Mouse (Mus musculus): ENCODE measurements around the gene Pold3.

The Pold3 gene

GRCm38 (mm10) chr7:100121376-100121789, at the start of gene Pold3:
TSS of gene Pold3 (minus strand) at chr7:100121565.
- DNase-seq = peak; percentile 97

DNA sequence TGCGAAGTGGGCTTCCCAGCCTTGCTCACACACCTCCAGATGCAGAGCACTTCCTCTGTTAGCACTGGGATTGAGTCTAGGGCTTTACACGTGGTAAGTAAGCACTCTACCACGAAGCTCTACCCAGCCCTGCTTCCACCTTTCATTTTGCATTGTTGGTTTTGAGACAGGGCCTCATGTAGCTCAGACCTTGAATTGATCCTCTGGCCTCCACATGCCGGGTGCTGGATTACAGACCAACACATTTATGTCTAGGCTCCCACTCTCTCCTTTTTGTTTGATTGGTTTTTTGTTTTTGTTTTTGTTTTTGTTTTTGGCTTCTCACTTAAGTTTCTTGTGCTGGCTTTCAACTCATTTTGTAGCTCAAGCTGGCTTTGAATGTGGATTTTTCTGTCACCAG, 49.4 kb upstream of the Pold3 start:
- no peak for DNase-seq

- peak; percentile 14 for DNase-seq
Observed at GRCm38 (mm10) chr7:100168654-100169053, 47.3 kb upstream of the Pold3 start.

- DNase-seq = no peak
Observed at GRCm38 (mm10) chr7:100163506-100163905, 42.1 kb upstream of the Pold3 start.

- DNase-seq = no peak
Observed at GRCm38 (mm10) chr7:100160006-100160405, 38.6 kb upstream of the Pold3 start.

DNA sequence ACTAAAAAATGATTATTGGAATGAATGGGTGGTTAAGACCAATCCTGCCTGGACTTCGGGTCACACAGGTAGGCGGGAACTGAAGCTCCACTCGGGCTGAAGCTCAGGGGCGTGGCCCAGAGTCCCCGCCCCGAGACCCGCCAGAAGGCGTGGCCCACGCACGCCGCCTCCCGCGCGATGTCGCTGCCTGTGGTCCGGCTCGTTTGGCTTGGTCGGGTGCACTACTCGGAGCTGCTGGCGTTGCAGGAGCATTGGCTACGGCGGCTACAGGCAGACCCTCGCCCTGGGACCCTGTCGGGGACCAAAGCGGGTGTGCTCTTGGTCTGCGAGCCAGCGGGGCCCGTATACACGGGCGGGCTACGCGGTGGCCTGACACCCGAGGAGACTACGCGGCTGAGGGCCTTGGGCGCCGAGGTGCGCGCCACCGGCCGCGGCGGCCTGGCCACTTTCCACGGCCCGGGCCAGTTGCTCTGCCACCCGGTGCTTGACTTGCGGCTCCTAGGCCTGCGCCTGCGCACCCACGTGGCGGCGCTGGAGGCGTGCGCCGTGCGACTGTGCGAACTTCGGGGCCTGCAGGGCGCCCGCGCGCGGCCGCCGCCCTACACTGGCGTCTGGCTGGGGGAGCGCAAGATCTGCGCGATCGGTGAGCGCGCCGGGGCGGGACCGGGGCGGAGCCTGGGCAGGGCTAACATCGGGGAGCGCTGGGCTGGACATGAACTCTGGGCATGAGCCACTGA, 37.9 kb upstream of the Pold3 start, which contains the start of gene Lipt2:
TSS of gene Lipt2 (plus strand) at position 173 of the 737 bp plus-strand sequence.
- peak; percentile 95 for DNase-seq

GRCm38 (mm10) chr7:100157669-100158068, 36.3 kb upstream of the Pold3 start:
- no peak for DNase-seq

- DNase-seq = no peak
Observed at GRCm38 (mm10) chr7:100150626-100151025, 29.3 kb upstream of the Pold3 start.

GRCm38 (mm10) chr7:100150086-100150485, 28.7 kb upstream of the Pold3 start:
- DNase-seq = peak; percentile 14

DNA sequence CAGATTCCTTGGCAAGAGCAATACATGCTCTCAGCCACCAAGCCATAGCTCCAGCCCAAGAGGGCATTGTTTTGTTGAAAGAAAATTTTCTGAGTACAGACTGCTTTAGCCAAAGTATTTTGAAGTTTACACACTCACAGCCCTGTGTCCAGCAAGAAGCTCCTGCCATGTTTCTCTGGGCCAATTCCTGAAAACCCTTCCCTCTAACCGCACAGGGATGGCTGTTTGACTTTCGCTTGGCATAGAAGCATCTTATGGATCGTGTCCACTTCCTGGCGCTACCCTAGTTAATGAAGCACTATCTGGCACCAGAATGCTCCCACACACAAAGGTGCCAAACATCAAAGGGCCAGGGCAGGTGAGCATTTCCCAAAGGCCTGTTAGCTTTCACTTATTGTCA, 27.2 kb upstream of the Pold3 start:
- no peak for DNase-seq

GRCm38 (mm10) chr7:100140591-100140990, 19.2 kb upstream of the Pold3 start:
- no peak for DNase-seq

- DNase-seq = no peak
Observed at GRCm38 (mm10) chr7:100138075-100138474, 16.7 kb upstream of the Pold3 start.

- peak; percentile 62 for DNase-seq
Observed at GRCm38 (mm10) chr7:100137038-100137437, 15.7 kb upstream of the Pold3 start.

DNA sequence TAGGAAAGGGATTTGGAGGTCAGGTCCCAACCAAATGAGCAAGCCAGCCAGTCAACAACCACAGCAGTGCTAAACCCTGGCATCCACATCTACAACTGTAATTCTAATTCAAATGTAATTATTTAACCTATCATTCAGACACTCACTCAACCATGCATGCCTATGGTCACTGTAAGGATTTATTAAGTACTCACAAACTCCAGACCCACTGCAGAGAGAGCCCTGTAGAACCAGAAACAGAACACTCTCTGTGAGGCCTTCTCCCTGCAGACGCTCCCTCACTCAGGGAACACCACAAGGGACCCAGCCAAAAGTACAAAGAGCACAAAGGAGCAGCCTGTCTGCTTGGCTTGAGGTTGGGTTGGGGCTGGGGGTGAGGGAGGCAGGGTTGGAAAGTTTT, 11.0 kb upstream of the Pold3 start:
- DNase-seq = no peak

DNA sequence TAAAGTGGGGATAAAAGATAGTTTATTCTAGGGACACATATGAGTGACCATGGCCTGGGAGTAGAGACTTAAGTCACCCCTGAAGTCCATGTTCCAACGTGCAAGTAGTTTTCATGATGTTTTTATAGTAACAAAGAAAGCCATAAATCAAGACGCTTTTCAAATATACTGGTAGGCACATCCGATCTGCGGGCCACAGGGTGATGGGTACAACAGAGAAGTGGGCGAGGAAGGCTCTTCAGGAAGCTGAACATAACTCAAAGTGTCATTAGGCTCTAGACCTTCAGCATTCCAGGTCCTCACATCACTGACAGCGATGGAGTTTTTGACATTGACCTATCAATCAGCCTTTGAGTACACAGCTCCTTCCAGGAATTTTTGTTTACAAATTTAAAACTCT, 9.2 kb upstream of the Pold3 start:
- no peak for DNase-seq

DNA sequence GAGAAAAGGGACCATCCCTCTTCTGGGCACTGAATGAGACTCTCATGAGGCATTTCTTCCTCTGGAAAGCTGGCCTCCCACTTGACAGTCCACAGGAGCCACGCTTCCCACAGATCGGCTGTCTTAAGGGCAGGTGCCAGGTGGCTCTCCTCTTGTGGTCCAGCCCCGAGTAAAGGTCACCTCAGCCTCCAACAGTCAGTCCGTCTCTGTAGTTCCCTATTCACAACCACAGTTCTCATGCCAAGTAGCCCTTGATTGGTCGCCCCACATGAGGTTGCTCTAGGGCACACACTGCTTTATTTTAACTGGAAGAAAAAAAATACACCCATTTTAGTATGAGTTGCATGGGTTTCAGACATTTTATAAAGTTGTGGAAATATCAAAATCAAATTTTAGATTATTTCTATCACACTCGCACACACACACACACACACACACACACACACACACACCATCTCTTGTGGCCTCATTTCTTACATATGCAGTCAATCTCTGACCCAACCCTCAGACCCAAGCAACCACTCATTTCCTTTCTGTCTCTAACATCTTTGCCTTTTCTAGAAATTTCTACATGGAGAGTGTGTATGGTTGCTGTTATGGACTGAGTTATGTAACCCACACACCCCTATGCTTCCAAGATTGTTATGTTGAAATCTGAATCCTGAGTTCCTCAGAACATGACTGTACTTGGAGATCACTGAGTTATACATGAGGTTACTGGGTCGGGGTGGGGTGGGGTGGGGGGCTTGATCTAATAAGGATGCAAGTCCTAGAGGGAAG, 7.1 kb upstream of the Pold3 start:
- DNase-seq = no peak

DNA sequence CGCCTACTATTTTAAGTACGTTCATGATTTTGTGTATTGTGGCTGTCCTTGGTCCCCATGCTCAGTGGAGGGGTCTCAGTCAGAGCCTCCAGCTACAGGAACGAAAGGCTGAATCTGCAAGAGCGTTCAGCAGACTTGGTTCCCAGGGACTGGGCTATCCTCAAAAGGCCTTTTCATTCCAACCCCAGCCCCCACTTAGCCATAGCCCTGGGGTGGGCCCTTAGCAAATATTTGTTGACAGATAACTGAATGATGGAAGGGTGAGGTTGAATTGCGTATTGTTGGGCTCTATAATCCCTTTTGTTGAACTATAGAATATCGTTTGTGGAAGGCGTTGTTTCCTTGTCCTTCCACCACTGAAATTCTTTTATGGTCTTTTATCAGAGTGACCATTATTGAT, 5.1 kb upstream of the Pold3 start:
- no peak for DNase-seq

DNA sequence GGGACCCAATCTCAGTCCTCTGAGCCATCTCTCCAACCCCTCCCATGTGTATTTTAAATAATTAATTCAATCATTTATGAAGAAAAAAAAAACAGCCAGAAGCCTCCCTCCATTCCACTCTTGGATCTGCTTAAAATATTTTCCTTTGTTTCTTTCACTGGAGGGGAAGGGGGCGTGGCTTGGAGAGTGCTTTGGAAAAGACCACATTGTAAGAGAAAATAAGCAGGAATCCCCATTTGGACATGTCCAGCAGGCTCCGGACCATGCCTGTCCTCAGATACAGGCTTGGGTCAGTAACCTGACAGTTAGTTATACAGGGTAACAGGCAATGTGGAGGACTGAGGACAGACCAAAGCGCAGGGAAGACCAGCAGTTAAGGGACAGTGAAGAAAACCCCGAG, 3.8 kb upstream of the Pold3 start:
- DNase-seq = no peak

DNA sequence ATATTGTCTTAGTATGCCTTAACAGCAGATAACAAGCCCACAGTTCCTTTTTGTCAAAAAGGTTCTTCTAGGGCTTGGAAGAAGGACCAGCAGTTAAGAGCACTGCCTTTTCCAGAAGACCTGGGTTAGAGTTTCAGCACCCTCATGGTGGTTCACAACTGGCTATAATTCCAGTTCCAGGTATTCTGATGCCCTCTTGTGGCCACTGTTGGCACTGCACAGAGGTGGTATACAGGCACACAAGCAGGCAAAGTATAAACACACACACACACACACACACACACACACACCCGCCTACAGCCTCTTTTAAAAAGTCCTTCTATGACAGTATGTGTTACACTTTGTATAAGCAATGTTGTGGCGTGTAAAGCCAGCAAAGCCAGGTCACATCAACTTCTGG, 2.8 kb upstream of the Pold3 start:
- DNase-seq = peak; percentile 24

- DNase-seq = no peak
Observed at GRCm38 (mm10) chr7:100123486-100123885, 2.1 kb upstream of the Pold3 start.

GRCm38 (mm10) chr7:100120791-100121261, 539 bp downstream of the Pold3 start:
- peak; percentile 19 for DNase-seq

GRCm38 (mm10) chr7:100114279-100114678, 7.1 kb downstream of the Pold3 start:
- DNase-seq = peak; percentile 18

DNA sequence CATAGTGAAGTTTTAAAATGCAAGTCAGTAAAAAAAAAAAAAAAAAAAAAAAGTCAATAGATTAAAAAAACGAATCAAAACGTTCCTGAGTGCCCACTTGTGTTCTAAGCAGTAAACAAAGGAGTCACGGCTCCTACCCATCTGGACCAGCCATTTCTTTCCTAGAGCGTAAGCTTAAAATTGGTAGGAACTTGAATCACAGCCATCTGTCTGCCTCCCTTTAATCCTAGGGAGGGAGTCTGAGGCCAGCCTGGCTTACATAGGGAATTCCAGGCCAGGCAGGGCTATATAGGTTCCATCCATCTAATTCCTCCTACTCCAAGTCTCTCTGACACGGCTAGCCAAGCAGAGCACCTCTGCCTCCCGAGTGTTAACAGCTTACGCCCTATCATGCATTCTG, 7.5 kb downstream of the Pold3 start:
- DNase-seq = no peak

DNA sequence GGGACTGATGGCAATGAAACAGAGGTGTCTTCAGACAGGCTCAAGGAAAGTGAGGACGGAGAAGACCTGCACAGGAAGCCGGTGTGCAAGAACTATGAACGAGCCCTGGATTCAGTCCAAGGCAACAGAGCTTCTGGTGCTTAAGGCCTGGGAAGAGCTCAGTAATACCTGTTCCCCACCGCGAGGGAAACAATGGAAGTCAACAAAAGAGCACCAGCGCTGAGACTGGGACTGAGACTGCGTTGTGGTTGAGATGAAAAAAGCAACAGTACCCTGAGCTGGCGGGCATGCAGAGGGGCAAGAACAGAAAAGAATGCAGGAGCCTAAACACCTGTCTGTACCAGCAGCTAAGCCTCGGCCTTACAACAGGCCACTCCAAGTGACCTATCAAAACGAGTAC, 9.9 kb downstream of the Pold3 start:
- no peak for DNase-seq
